Mouse (Mus musculus): Measurements from ENCODE around the gene Rnf19b.

GRCm38 (mm10) chr4:129030746-129031145, 27.3 kb upstream of the Rnf19b start:
- TF ChIP-seq GATA1 (IDR thresholded peaks at IDR 0.05; ENCODE audit: low read length): no peak
- TF ChIP-seq TAL1 (IDR thresholded peaks at IDR 0.05; ENCODE audit: low read length): no peak

Measured in erythroblast, embryonic 14.5 days (primary cell).